Mouse (Mus musculus) liver, adult 2 months (tissue): ENCODE data around the gene Dph7.

ENCODE experiments used
- CTCF ChIP-seq: fragments of 200-500 bp; IDR thresholded peaks from 2 replicates; pipeline ENCODE4 v1.5.1; 2011; ENCODE audit warnings: low read depth, low read length, control low read depth
- POLR2A ChIP-seq: fragments of 200-500 bp; IDR thresholded peaks from 2 replicates; pipeline ENCODE4 v1.6.1; 2011; ENCODE audit warnings: low read length, control low read depth; ENCODE audit not compliant: insufficient read depth; ENCODE audit errors: extremely low read depth

DNA sequence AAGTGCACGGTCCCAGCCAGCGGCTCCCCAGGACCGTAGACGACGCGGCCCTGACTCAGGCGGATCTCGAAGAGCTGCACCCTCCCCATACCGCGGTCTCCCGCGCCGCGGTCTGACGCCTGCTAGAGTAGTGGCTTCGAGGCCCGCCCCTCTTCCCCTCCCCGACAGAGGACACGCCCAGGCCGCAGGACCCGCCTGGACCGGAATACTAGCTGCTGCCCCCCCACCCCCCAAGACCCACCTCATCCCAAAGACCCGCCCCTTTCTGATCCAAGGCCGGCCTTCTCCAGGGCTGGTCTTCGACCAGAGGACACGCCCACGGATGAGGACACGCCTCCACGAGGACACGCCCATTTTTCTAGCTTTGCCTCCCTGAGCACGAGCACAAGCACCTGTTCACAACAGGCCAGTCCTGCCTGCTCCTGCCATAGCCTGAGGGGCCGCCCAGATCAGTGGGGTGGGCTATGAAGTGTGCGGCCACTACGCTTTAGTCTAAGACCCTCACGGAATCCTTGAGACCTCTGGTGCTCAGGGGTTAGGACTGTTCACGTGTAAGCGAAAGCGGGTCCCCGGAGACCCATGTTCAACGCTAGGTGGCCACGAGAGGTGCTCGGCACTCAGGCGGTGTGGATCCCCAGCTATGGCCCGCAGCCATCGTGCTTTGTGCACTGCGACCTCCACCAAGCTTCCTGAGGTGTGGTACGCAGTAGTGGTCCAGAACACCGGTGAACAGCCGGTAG, 27.0 kb upstream of the Dph7 start, which contains the start of gene Arrdc1:
- TF ChIP-seq POLR2A, result peak; percentile 60
- peak; percentile 76 for TF ChIP-seq CTCF
